Mouse (Mus musculus) adrenal gland, postnatal 10 days (tissue): Measurements from ENCODE around the gene Ptprd. TPM values are rescaled to one million over a fixed set of nuclear protein-coding genes. Genes with fewer than 3 reads are reported as not detected.

Experiments used
- DNase-seq: peaks from one replicate; pipeline ENCODE4 v3.0.0; 2021; ENCODE audit warnings: mixed read lengths
- long read RNA-seq, 2 experiments: library from polyadenylated mRNA; stranded (forward); transcript quantifications; one replicate each; pipeline ENCODE4 v2.0.0; 2021
- total RNA-seq, 2 experiments: library from RNA; stranded (reverse); gene quantifications; 2 replicates each; pipeline ENCODE4 v1.2.3; 2021

Ptprd gene
- 10 to 100 TPM; 88.2 to 99.3 TPM for total RNA-seq
- long read RNA-seq, experiment 1, partial matches to known transcripts, result 9 of 14 reads
- long read RNA-seq, experiment 1, other reads (novel, unspliced or antisense), result 5 of 14 reads
- long read RNA-seq, experiment 2, partial matches to known transcripts, result 1 of 5 reads
- long read RNA-seq, experiment 2, other reads (novel, unspliced or antisense), result 4 of 5 reads

GRCm38 (mm10) chr4:78211529-78212494, at the start of gene Ptprd:
Ptprd (minus strand) TSS chr4:78211961.
- DNase-seq, result peak; percentile 31

GRCm38 (mm10) chr4:78235820-78236219, 24.1 kb upstream of the Ptprd start:
- no peak for DNase-seq

- DNase-seq, result no peak
These were observed 23.6 kb upstream of the Ptprd start for GRCm38 (mm10) chr4:78235316-78235715.

- DNase-seq, result peak; percentile 7
These were observed 22.9 kb upstream of the Ptprd start for GRCm38 (mm10) chr4:78234681-78235080.

- no peak for DNase-seq
These were observed 2.2 kb upstream of the Ptprd start for GRCm38 (mm10) chr4:78213949-78214348.

- no peak for DNase-seq
These were observed 1.2 kb upstream of the Ptprd start for GRCm38 (mm10) chr4:78212941-78213340.

GRCm38 (mm10) chr4:78210878-78211528, 758 bp downstream of the Ptprd start:
- no peak for DNase-seq

GRCm38 (mm10) chr4:78205018-78205417, 6.7 kb downstream of the Ptprd start:
- DNase-seq, result no peak

- DNase-seq, result no peak
These were observed 43.3 kb downstream of the Ptprd start for GRCm38 (mm10) chr4:78168447-78168846.

GRCm38 (mm10) chr4:78160451-78160850, 51.3 kb downstream of the Ptprd start:
- DNase-seq, result peak; percentile 3

- DNase-seq, result no peak
These were observed 61.2 kb downstream of the Ptprd start for GRCm38 (mm10) chr4:78150561-78150960.

- DNase-seq, result no peak
These were observed 69.0 kb downstream of the Ptprd start for GRCm38 (mm10) chr4:78142767-78143148.

- DNase-seq, result no peak
These were observed 69.5 kb downstream of the Ptprd start for GRCm38 (mm10) chr4:78142088-78142766.

- DNase-seq, result no peak
These were observed 100.9 kb downstream of the Ptprd start for GRCm38 (mm10) chr4:78110898-78111297.

GRCm38 (mm10) chr4:78097526-78097925, 114.2 kb downstream of the Ptprd start:
- DNase-seq, result no peak

- DNase-seq, result no peak
These were observed 129.0 kb downstream of the Ptprd start for GRCm38 (mm10) chr4:78082744-78083143.

GRCm38 (mm10) chr4:78077499-78077898, 134.3 kb downstream of the Ptprd start:
- no peak for DNase-seq

- DNase-seq, result no peak
These were observed 134.7 kb downstream of the Ptprd start for GRCm38 (mm10) chr4:78077087-78077486.

GRCm38 (mm10) chr4:78038401-78038800, 173.4 kb downstream of the Ptprd start:
- no peak for DNase-seq

GRCm38 (mm10) chr4:78002065-78002464, 209.7 kb downstream of the Ptprd start:
- no peak for DNase-seq

- DNase-seq, result no peak
These were observed 219.1 kb downstream of the Ptprd start for GRCm38 (mm10) chr4:77992709-77993108.

- no peak for DNase-seq
These were observed 229.7 kb downstream of the Ptprd start for GRCm38 (mm10) chr4:77982094-77982493.
